Mouse (Mus musculus): ENCODE data around the gene Gcgr.

The Gcgr gene

DNA sequence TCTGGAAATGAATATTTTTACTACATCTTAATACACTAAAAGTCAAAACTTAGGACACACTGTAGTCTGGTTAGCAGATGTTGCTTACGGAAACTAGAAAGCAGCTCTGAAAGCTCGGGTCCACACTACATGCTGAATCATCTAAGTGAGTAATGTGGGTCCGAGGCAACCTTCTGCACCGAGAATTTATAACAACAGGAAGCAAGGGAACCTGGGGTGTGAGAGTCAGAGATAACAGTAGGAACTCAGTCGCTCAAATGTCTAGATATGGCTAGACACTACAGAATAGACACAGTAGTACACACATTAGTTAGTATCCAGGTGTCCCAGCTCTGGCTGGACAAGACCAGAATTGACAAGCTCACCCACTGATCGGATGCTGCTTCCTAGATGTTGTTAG is 58.0 kb downstream of the Gcgr start:
- no peak for DNase-seq (ENCODE audit: low spot score in 2 of 2)

Data from heart, adult 9 months (tissue).